Mouse (Mus musculus) myocyte (in vitro differentiated cells): ENCODE results near the gene Inhba.

Experiments used
- MAX ChIP-seq: IDR thresholded peaks from one replicate; pipeline ENCODE4 v1.6.1; 2011; ENCODE audit warnings: low read depth, mild to moderate bottlenecking, control low read depth
- MYOG ChIP-seq, 3 experiments: IDR thresholded peaks; one replicate each; pipeline ENCODE4 v1.6.1; 2011; ENCODE audit warnings: control low read depth in 2 of 3, low read depth in 2 of 3, mild to moderate bottlenecking in 2 of 3; ENCODE audit not compliant: insufficient read length in 2 of 3, control insufficient read depth in 1 of 3, insufficient read depth in 1 of 3
- POLR2A ChIP-seq: IDR thresholded peaks from one replicate; pipeline ENCODE4 v1.6.1; 2011; ENCODE audit warnings: low read depth, mild to moderate bottlenecking, control low read depth, moderate library complexity; ENCODE audit not compliant: insufficient read length
- POLR2AphosphoS2 ChIP-seq: IDR thresholded peaks from one replicate; pipeline ENCODE4 v1.6.1; 2011; ENCODE audit warnings: low read depth, control low read depth; ENCODE audit not compliant: insufficient read length
- SRF ChIP-seq: IDR thresholded peaks from one replicate; pipeline ENCODE4 v1.6.1; 2011; ENCODE audit warnings: low read depth; ENCODE audit not compliant: control insufficient read depth, insufficient read length
- TCF12 ChIP-seq: IDR thresholded peaks from one replicate; pipeline ENCODE4 v1.6.1; 2011; ENCODE audit warnings: mild to moderate bottlenecking, control low read depth; ENCODE audit not compliant: poor library complexity, insufficient read depth, severe bottlenecking
- TCF3 ChIP-seq: IDR thresholded peaks from one replicate; pipeline ENCODE4 v1.6.1; 2011; ENCODE audit warnings: low read depth, control low read depth; ENCODE audit not compliant: insufficient read length
- USF1 ChIP-seq: IDR thresholded peaks from one replicate; pipeline ENCODE4 v1.6.1; 2011; ENCODE audit warnings: low read depth, mild to moderate bottlenecking, control low read depth, moderate library complexity

- TF ChIP-seq SRF: no peak
- TF ChIP-seq TCF3: no peak
- TF ChIP-seq MAX: no peak
- TF ChIP-seq POLR2A: no peak
- no peak for TF ChIP-seq POLR2AphosphoS2
- TF ChIP-seq USF1: no peak
- TF ChIP-seq MYOG (IDR thresholded peaks at IDR 0.05; ENCODE audit: control insufficient read depth in 1 of 3, insufficient read depth in 1 of 3, insufficient read length in 2 of 3, low read depth in 2 of 3): no peak
- no peak for TF ChIP-seq TCF12
Measured at GRCm38 (mm10) chr13:16007748-16008147, 3.9 kb upstream of the Inhba start.
